Mouse (Mus musculus) lung, postnatal 0 days (tissue): ENCODE results near the gene Tnik. TPM values are rescaled to one million over a fixed set of nuclear protein-coding genes. Genes with fewer than 3 reads are reported as not detected.

ENCODE experiments used
- ATAC-seq: fragments of 200-750 bp; cut with Nextera tagmentation; 2 replicates; pipeline ENCODE4 v1.8.0; 2017; ENCODE audit warnings: moderate library complexity
- DNase-seq: peaks from one replicate; pipeline ENCODE4 v3.0.0-alpha.2; 2016; ENCODE audit warnings: low spot score
- H3K27ac ChIP-seq: fragments of 300-500 bp; sonication (generic); 2 replicates; pipeline ENCODE4 v1.5.1; 2014; ENCODE audit warnings: antibody characterized with exemption, mild to moderate bottlenecking, low read length, mixed read lengths
- H3K27me3 ChIP-seq: fragments of 300-500 bp; sonication (generic); replicated peaks from 2 replicates; pipeline ENCODE4 v1.6.1; 2014; ENCODE audit warnings: low read length, mixed read lengths; ENCODE audit not compliant: insufficient read depth
- H3K36me3 ChIP-seq: fragments of 300-500 bp; sonication (generic); 2 replicates; pipeline ENCODE4 v1.6.1; 2014; ENCODE audit warnings: low read length, mixed read lengths; ENCODE audit not compliant: insufficient read depth
- H3K4me1 ChIP-seq: fragments of 300-500 bp; sonication (generic); 2 replicates; pipeline ENCODE4 v1.6.1; 2014; ENCODE audit warnings: antibody characterized with exemption, low read depth, low read length, mixed read lengths; ENCODE audit not compliant: insufficient read depth
- H3K4me2 ChIP-seq: fragments of 300-500 bp; sonication (generic); replicated peaks from 2 replicates; pipeline ENCODE4 v1.6.1; 2014; ENCODE audit warnings: low read depth, mild to moderate bottlenecking, low read length, moderate library complexity, mixed read lengths
- H3K4me3 ChIP-seq: fragments of 300-500 bp; sonication (generic); 2 replicates; pipeline ENCODE4 v1.5.1; 2014; ENCODE audit warnings: low read depth, low read length
- H3K9ac ChIP-seq: fragments of 300-500 bp; sonication (generic); replicated peaks from 2 replicates; pipeline ENCODE4 v1.6.1; 2014; ENCODE audit warnings: low read depth, mild to moderate bottlenecking
- H3K9me3 ChIP-seq: fragments of 300-500 bp; sonication (generic); 2 replicates; pipeline ENCODE4 v1.6.1; 2016; ENCODE audit warnings: low read length, mixed read lengths
- CTCF ChIP-seq: IDR thresholded peaks from 2 replicates; pipeline ENCODE4 v1.5.1; 2016; ENCODE audit warnings: antibody characterized with exemption, mild to moderate bottlenecking
- EP300 ChIP-seq: IDR thresholded peaks from 2 replicates; pipeline ENCODE4 v1.6.1; 2016; ENCODE audit warnings: antibody characterized with exemption, mild to moderate bottlenecking, control low read depth
- WGBS: fragments of 180-500 bp; shearing (Covaris S2); extraction: QIAGEN DNeasy Blood & Tissue Kit; methylation state at CpG from one replicate; pipeline ENCODE4 v1.1.7; 2014; 5-methylcytosine and 5-hydroxymethylcytosine counted together
- polyA plus RNA-seq: library from polyadenylated mRNA; unstranded; fragments of >200 nt; fragmentation: Nextera tagmentation; extraction: Ambion mirVana; gene quantifications from 2 replicates; pipeline ENCODE4 v1.2.1, GENCODE M21; 2015

The Tnik gene
- polyA plus RNA-seq, 1 experiment from 2014 or later = 6.1 TPM

- no peak for ATAC-seq
These were observed 431.8 kb downstream of the Tnik start for GRCm38 (mm10) chr3:28694811-28695210.

GRCm38 (mm10) chr3:28695608-28696007 is 432.6 kb downstream of the Tnik start:
- no peak for DNase-seq
- Histone ChIP-seq H3K9me3 (no peaks in the 10 kb centered on the region), H3K36me3 (no peaks in the 10 kb centered on the region), H3K9ac (no peak overlapping the region), H3K4me3 (no peak overlapping the region), H3K4me2 (no peak overlapping the region), H3K27me3 (no peaks in the 10 kb centered on the region), H3K27ac (no peak overlapping the region), H3K4me1 (no peaks in the 10 kb centered on the region)
- ATAC-seq = no peak
- TF ChIP-seq EP300 (no peak), CTCF (no peak)
- WGBS = 60% methylated on average over 13 of the region's 13 CpGs

More at GRCm38 (mm10) chr3:28694811-28695210, 431.8 kb downstream of the Tnik start:
- Histone ChIP-seq H3K27me3 (no peaks in the 10 kb centered on the region), H3K4me2 (no peak overlapping the region), H3K9ac (no peak overlapping the region), H3K4me1 (no peaks in the 10 kb centered on the region), H3K27ac (no peak overlapping the region), H3K36me3 (no peaks in the 10 kb centered on the region), H3K9me3 (no peaks in the 10 kb centered on the region), H3K4me3 (no peak overlapping the region)
- WGBS = 90% methylated on average over 5 of the region's 5 CpGs
- DNase-seq = no peak
- TF ChIP-seq CTCF (no peak), EP300 (no peak)

GRCm38 (mm10) chr3:28696162-28696561 is 433.1 kb downstream of the Tnik start:
- Histone ChIP-seq H3K27ac (no peak overlapping the region), H3K9me3 (no peaks in the 10 kb centered on the region), H3K9ac (no peak overlapping the region), H3K36me3 (no peaks in the 10 kb centered on the region), H3K4me3 (no peak overlapping the region), H3K4me1 (no peaks in the 10 kb centered on the region), H3K4me2 (no peak overlapping the region), H3K27me3 (no peaks in the 10 kb centered on the region)
- ATAC-seq (no peak), DNase-seq (no peak)
- 43% methylated on average over 10 of the region's 10 CpGs for WGBS
- no peak for TF ChIP-seq EP300
- TF ChIP-seq CTCF = no peak

- no peak for ATAC-seq
- H3K36me3 ChIP-seq = no peaks in the 10 kb centered on the region
- no peak for TF ChIP-seq CTCF
- TF ChIP-seq EP300 = no peak
- H3K9ac ChIP-seq = no peak within 1 kb of the TSS
- H3K9me3 ChIP-seq = no peaks in the 10 kb centered on the region
- H3K27me3 ChIP-seq = no peaks in the 10 kb centered on the region
- 86% methylated on average over 2 of the region's 2 CpGs for WGBS
- H3K4me2 ChIP-seq = no peak within 1 kb of the TSS
- H3K4me1 ChIP-seq = no peaks in the 10 kb centered on the region
- H3K27ac ChIP-seq = no peak within 1 kb of the TSS
- no peak within 1 kb of the TSS for H3K4me3 ChIP-seq
- DNase-seq = no peak
These were observed 434.8 kb downstream of the Tnik start, which contains the start of gene Slc2a2 for GRCm38 (mm10) chr3:28697797-28698196. Slc2a2 (plus strand) TSS chr3:28697903.

- Histone ChIP-seq H3K4me1 (no peaks in the 10 kb centered on the region), H3K4me3 (no peak overlapping the region), H3K27me3 (no peaks in the 10 kb centered on the region), H3K9ac (no peak overlapping the region), H3K27ac (no peak overlapping the region), H3K9me3 (no peaks in the 10 kb centered on the region), H3K36me3 (no peaks in the 10 kb centered on the region), H3K4me2 (no peak overlapping the region)
- no peak for ATAC-seq
- WGBS = 65% methylated on average over 4 of the region's 4 CpGs
- TF ChIP-seq EP300 (no peak), CTCF (no peak)
- no peak for DNase-seq
These were observed 436.6 kb downstream of the Tnik start for GRCm38 (mm10) chr3:28699601-28700000.

- Histone ChIP-seq H3K4me3 (no peak overlapping the region), H3K4me2 (no peak overlapping the region), H3K27ac (no peak overlapping the region), H3K36me3 (no peaks in the 10 kb centered on the region), H3K9me3 (no peaks in the 10 kb centered on the region), H3K9ac (no peak overlapping the region), H3K4me1 (no peaks in the 10 kb centered on the region), H3K27me3 (no peaks in the 10 kb centered on the region)
- 48% methylated on average over 10 of the region's 10 CpGs for WGBS
- ATAC-seq (no peak), DNase-seq (no peak)
- TF ChIP-seq CTCF (no peak), EP300 (no peak)
These were observed 442.6 kb downstream of the Tnik start for GRCm38 (mm10) chr3:28705522-28706137.

- Histone ChIP-seq H3K9ac (no peak overlapping the region), H3K4me3 (no peak overlapping the region), H3K27ac (no peak overlapping the region), H3K4me1 (no peaks in the 10 kb centered on the region), H3K27me3 (no peaks in the 10 kb centered on the region), H3K9me3 (no peaks in the 10 kb centered on the region), H3K36me3 (no peaks in the 10 kb centered on the region), H3K4me2 (no peak overlapping the region)
- no peak for ATAC-seq
- no peak for TF ChIP-seq CTCF
- TF ChIP-seq EP300 = no peak
- 57% methylated on average over 4 of the region's 4 CpGs for WGBS
- DNase-seq = no peak
These were observed 443.7 kb downstream of the Tnik start for GRCm38 (mm10) chr3:28706736-28707135.
